Mouse (Mus musculus): ENCODE data around the gene Fcer1g. TPM values are rescaled to one million over a fixed set of nuclear protein-coding genes. Genes with fewer than 3 reads are reported as not detected.

Gene Fcer1g
- polyA plus RNA-seq, 1 experiment: 46.8 TPM

GRCm38 (mm10) chr1:171232800-171233730, 1.1 kb downstream of the Fcer1g start:
- no peak for TF ChIP-seq CTCF (conservative IDR thresholded peaks at IDR 0.05; ENCODE audit: insufficient read depth, insufficient read length, low read depth, low read length)
- TF ChIP-seq POLR2A (IDR thresholded peaks at IDR 0.05; ENCODE audit: low read depth, low read length): no peak
- WGBS: 82% methylated on average over 12 of the region's 12 CpGs
- no peak overlapping the region for H3K4me3 ChIP-seq (ENCODE audit: insufficient read depth, low read depth, low read length)
- DNase-seq: no peak
- peak overlapping the region; percentile 2; the same call in 1 of the 2 replicates for H3K27ac ChIP-seq (ENCODE audit: insufficient read depth, low read depth, low read length)
- H3K27me3 ChIP-seq (replicated peaks; ENCODE audit: control insufficient read depth, insufficient read depth, low read length): no peaks in the 10 kb centered on the region
- peaks cover 8% of the 10 kb centered on the region; the same call in 1 of the 2 replicates for H3K4me1 ChIP-seq (ENCODE audit: control insufficient read depth, insufficient read depth, low read length)
- H3K36me3 ChIP-seq (ENCODE audit: control insufficient read depth, insufficient read depth, low read length): peaks cover 11% of the 10 kb centered on the region

- Histone ChIP-seq H3K27ac (ENCODE audit: insufficient read depth, low read depth, low read length) (peak overlapping the region; percentile 56; the same call in 1 of the 2 replicates), H3K36me3 (ENCODE audit: control insufficient read depth, insufficient read depth, low read length) (peaks cover 9% of the 10 kb centered on the region), H3K4me1 (ENCODE audit: control insufficient read depth, insufficient read depth, low read length) (peaks cover 8% of the 10 kb centered on the region; the same call in 1 of the 2 replicates), H3K27me3 (replicated peaks; ENCODE audit: control insufficient read depth, insufficient read depth, low read length) (no peaks in the 10 kb centered on the region), H3K4me3 (ENCODE audit: insufficient read depth, low read depth, low read length) (no peak overlapping the region)
- TF ChIP-seq POLR2A (IDR thresholded peaks at IDR 0.05; ENCODE audit: low read depth, low read length) (no peak), CTCF (conservative IDR thresholded peaks at IDR 0.05; ENCODE audit: insufficient read depth, insufficient read length, low read depth, low read length) (no peak)
- WGBS: 69% methylated on average over 5 of the region's 5 CpGs
- DNase-seq: no peak
These were observed 1.8 kb downstream of the Fcer1g start for GRCm38 (mm10) chr1:171232348-171232747.

- no peak for DNase-seq
- no peaks in the 10 kb centered on the region for H3K27me3 ChIP-seq (replicated peaks; ENCODE audit: control insufficient read depth, insufficient read depth, low read length)
- WGBS: 60% methylated on average over 4 of the region's 4 CpGs
- no peak overlapping the region for H3K4me3 ChIP-seq (ENCODE audit: insufficient read depth, low read depth, low read length)
- peaks cover 4% of the 10 kb centered on the region for H3K36me3 ChIP-seq (ENCODE audit: control insufficient read depth, insufficient read depth, low read length)
- peaks cover 8% of the 10 kb centered on the region; the same call in 1 of the 2 replicates for H3K4me1 ChIP-seq (ENCODE audit: control insufficient read depth, insufficient read depth, low read length)
- H3K27ac ChIP-seq (ENCODE audit: insufficient read depth, low read depth, low read length): peak overlapping the region; percentile 56; the same call in 1 of the 2 replicates
- no peak for TF ChIP-seq CTCF (conservative IDR thresholded peaks at IDR 0.05; ENCODE audit: insufficient read depth, insufficient read length, low read depth, low read length)
- TF ChIP-seq POLR2A (IDR thresholded peaks at IDR 0.05; ENCODE audit: low read depth, low read length): no peak
These were observed 2.3 kb downstream of the Fcer1g start for GRCm38 (mm10) chr1:171231844-171232243.

- H3K4me3 ChIP-seq (ENCODE audit: insufficient read depth, low read depth, low read length): no peak overlapping the region
- no peak overlapping the region for H3K27ac ChIP-seq (ENCODE audit: insufficient read depth, low read depth, low read length)
- peaks cover under 1% of the 10 kb centered on the region; the same call in 1 of the 2 replicates for H3K36me3 ChIP-seq (ENCODE audit: control insufficient read depth, insufficient read depth, low read length)
- H3K27me3 ChIP-seq (replicated peaks; ENCODE audit: control insufficient read depth, insufficient read depth, low read length): no peaks in the 10 kb centered on the region
- peaks cover 8% of the 10 kb centered on the region; the same call in 1 of the 2 replicates for H3K4me1 ChIP-seq (ENCODE audit: control insufficient read depth, insufficient read depth, low read length)
- TF ChIP-seq CTCF (conservative IDR thresholded peaks at IDR 0.05; ENCODE audit: insufficient read depth, insufficient read length, low read depth, low read length): no peak
- no peak for TF ChIP-seq POLR2A (IDR thresholded peaks at IDR 0.05; ENCODE audit: low read depth, low read length)
- DNase-seq: no peak
- 41% methylated on average over 3 of the region's 3 CpGs for WGBS
These were observed 4.0 kb downstream of the Fcer1g start for GRCm38 (mm10) chr1:171230215-171230614.

GRCm38 (mm10) chr1:171229750-171230149, 4.4 kb downstream of the Fcer1g start:
- no peak overlapping the region for H3K4me3 ChIP-seq (ENCODE audit: insufficient read depth, low read depth, low read length)
- 59% methylated on average over 6 of the region's 6 CpGs for WGBS
- no peaks in the 10 kb centered on the region for H3K27me3 ChIP-seq (replicated peaks; ENCODE audit: control insufficient read depth, insufficient read depth, low read length)
- H3K27ac ChIP-seq (ENCODE audit: insufficient read depth, low read depth, low read length): no peak overlapping the region; the same call in 1 of the 2 replicates
- no peak for TF ChIP-seq POLR2A (IDR thresholded peaks at IDR 0.05; ENCODE audit: low read depth, low read length)
- TF ChIP-seq CTCF (conservative IDR thresholded peaks at IDR 0.05; ENCODE audit: insufficient read depth, insufficient read length, low read depth, low read length): no peak
- H3K36me3 ChIP-seq (ENCODE audit: control insufficient read depth, insufficient read depth, low read length): no peaks in the 10 kb centered on the region; the same call in 1 of the 2 replicates
- H3K4me1 ChIP-seq (ENCODE audit: control insufficient read depth, insufficient read depth, low read length): peaks cover 8% of the 10 kb centered on the region; the same call in 1 of the 2 replicates
- no peak for DNase-seq

GRCm38 (mm10) chr1:171227879-171228278, 6.3 kb downstream of the Fcer1g start:
- H3K36me3 ChIP-seq (ENCODE audit: control insufficient read depth, insufficient read depth, low read length): no peaks in the 10 kb centered on the region
- no peaks in the 10 kb centered on the region for H3K27me3 ChIP-seq (replicated peaks; ENCODE audit: control insufficient read depth, insufficient read depth, low read length)
- no peak for DNase-seq
- peaks cover 8% of the 10 kb centered on the region; the same call in 1 of the 2 replicates for H3K4me1 ChIP-seq (ENCODE audit: control insufficient read depth, insufficient read depth, low read length)
- no peak overlapping the region for H3K4me3 ChIP-seq (ENCODE audit: insufficient read depth, low read depth, low read length)
- 100% methylated on average over 1 of the region's 1 CpGs for WGBS
- TF ChIP-seq POLR2A (IDR thresholded peaks at IDR 0.05; ENCODE audit: low read depth, low read length): no peak
- no peak for TF ChIP-seq CTCF (conservative IDR thresholded peaks at IDR 0.05; ENCODE audit: insufficient read depth, insufficient read length, low read depth, low read length)
- H3K27ac ChIP-seq (ENCODE audit: insufficient read depth, low read depth, low read length): no peak overlapping the region

- Histone ChIP-seq H3K4me3 (ENCODE audit: insufficient read depth, low read depth, low read length) (no peak overlapping the region), H3K27ac (ENCODE audit: insufficient read depth, low read depth, low read length) (no peak overlapping the region), H3K27me3 (replicated peaks; ENCODE audit: control insufficient read depth, insufficient read depth, low read length) (no peaks in the 10 kb centered on the region), H3K36me3 (ENCODE audit: control insufficient read depth, insufficient read depth, low read length) (no peaks in the 10 kb centered on the region), H3K4me1 (ENCODE audit: control insufficient read depth, insufficient read depth, low read length) (peaks cover 8% of the 10 kb centered on the region; the same call in 1 of the 2 replicates)
- WGBS: 72% methylated on average over 4 of the region's 4 CpGs
- DNase-seq: no peak
- no peak for TF ChIP-seq POLR2A (IDR thresholded peaks at IDR 0.05; ENCODE audit: low read depth, low read length)
- TF ChIP-seq CTCF (conservative IDR thresholded peaks at IDR 0.05; ENCODE audit: insufficient read depth, insufficient read length, low read depth, low read length): no peak
These were observed 7.4 kb downstream of the Fcer1g start for GRCm38 (mm10) chr1:171226780-171227179.

Data from kidney, adult 2 months (tissue).